Mouse (Mus musculus) lung, adult 2 months (tissue): ENCODE results near the gene Plac9b. TPM values are rescaled to one million over a fixed set of nuclear protein-coding genes. Genes with fewer than 3 reads are reported as not detected.
"Not testable (repeated sequence)": the region's sequence is repeated elsewhere in the genome, so short reads cannot be mapped to it uniquely, and the experiment has no call there.

Experiments used
- DNase-seq: peaks from one replicate; pipeline ENCODE4 v3.0.0; 2022
- H3K4me1 ChIP-seq: fragments of 200-500 bp; 2 replicates; pipeline ENCODE4 v1.6.1; 2011; ENCODE audit warnings: low read length; ENCODE audit not compliant: control insufficient read depth, insufficient read depth
- H3K4me3 ChIP-seq: fragments of 200-500 bp; replicated peaks from 2 replicates; pipeline ENCODE3; 2011; ENCODE audit warnings: low read depth, mild to moderate bottlenecking, control low read depth, low read length; ENCODE audit errors: extremely low read depth
- WGBS: fragments of 180-500 bp; shearing (Covaris S2); methylation state at CpG from one replicate; pipeline ENCODE4 v1.1.7; 2018; 5-methylcytosine and 5-hydroxymethylcytosine counted together
- polyA plus RNA-seq: library from polyadenylated mRNA; depleted of rRNA; stranded (reverse); fragments of >200 nt; gene quantifications from 2 replicates; pipeline ENCODE4 v1.2.3, GENCODE M21; 2012; rRNA removed

The Plac9b gene
- 83.1 and 189 TPM in 2 replicates for polyA plus RNA-seq

- not testable (repeated sequence) for H3K4me1 ChIP-seq, DNase-seq, H3K4me3 ChIP-seq
- WGBS: no CpG with 5 or more reads among the region's 10 CpGs
These were observed at the start of gene Plac9b for GRCm38 (mm10) chr14:26182380-26182779. TSS of gene Plac9b (minus strand) at chr14:26182480.

- H3K4me3 ChIP-seq, H3K4me1 ChIP-seq, DNase-seq: not testable (repeated sequence)
- no CpG with 5 or more reads among the region's 5 CpGs for WGBS
These were observed 34.1 kb upstream of the Plac9b start for GRCm38 (mm10) chr14:26216233-26217000.

- not testable (repeated sequence) for H3K4me3 ChIP-seq, DNase-seq, H3K4me1 ChIP-seq
- WGBS: no CpG with 5 or more reads among the region's 10 CpGs
These were observed 24.6 kb upstream of the Plac9b start, which contains the start of gene Tmem254b for GRCm38 (mm10) chr14:26206926-26207247. TSS of gene Tmem254b (minus strand) at chr14:26207041.

GRCm38 (mm10) chr14:26206197-26206925 lies 24.1 kb upstream of the Plac9b start:
- not testable (repeated sequence) for H3K4me3 ChIP-seq, DNase-seq, H3K4me1 ChIP-seq
- WGBS: no CpG with 5 or more reads among the region's 44 CpGs

- WGBS: no CpG with 5 or more reads among the region's 3 CpGs
- not testable (repeated sequence) for DNase-seq, H3K4me1 ChIP-seq, H3K4me3 ChIP-seq
These were observed 15.6 kb upstream of the Plac9b start for GRCm38 (mm10) chr14:26197851-26198250.

- no CpG with 5 or more reads among the region's 8 CpGs for WGBS
- DNase-seq, H3K4me1 ChIP-seq, H3K4me3 ChIP-seq: not testable (repeated sequence)
These were observed 6.1 kb upstream of the Plac9b start for GRCm38 (mm10) chr14:26188361-26188760.

- no CpG with 5 or more reads among the region's 9 CpGs for WGBS
- H3K4me1 ChIP-seq, DNase-seq, H3K4me3 ChIP-seq: not testable (repeated sequence)
These were observed 4.4 kb upstream of the Plac9b start for GRCm38 (mm10) chr14:26186638-26187037.

- not testable (repeated sequence) for DNase-seq, H3K4me1 ChIP-seq, H3K4me3 ChIP-seq
- WGBS: no CpG with 5 or more reads among the region's 10 CpGs
These were observed 620 bp downstream of the Plac9b start for GRCm38 (mm10) chr14:26181660-26182059.

GRCm38 (mm10) chr14:26175028-26175427 lies 7.3 kb downstream of the Plac9b start:
- DNase-seq, H3K4me1 ChIP-seq, H3K4me3 ChIP-seq: not testable (repeated sequence)
- WGBS: no CpG with 5 or more reads among the region's 6 CpGs

GRCm38 (mm10) chr14:26173955-26174354 lies 8.3 kb downstream of the Plac9b start:
- not testable (repeated sequence) for DNase-seq, H3K4me3 ChIP-seq, H3K4me1 ChIP-seq
- WGBS: no CpG with 5 or more reads among the region's 3 CpGs

GRCm38 (mm10) chr14:26165266-26165665 lies 17.0 kb downstream of the Plac9b start:
- H3K4me1 ChIP-seq, DNase-seq: not testable (repeated sequence)
- WGBS: no CpG with 5 or more reads among the region's 12 CpGs

GRCm38 (mm10) chr14:26162423-26162822 lies 19.9 kb downstream of the Plac9b start:
- H3K4me3 ChIP-seq, DNase-seq, H3K4me1 ChIP-seq: not testable (repeated sequence)
- no CpG with 5 or more reads among the region's 5 CpGs for WGBS

More at GRCm38 (mm10) chr14:26165266-26165665, 17.0 kb downstream of the Plac9b start:
- not testable (repeated sequence) for H3K4me3 ChIP-seq

- DNase-seq, H3K4me1 ChIP-seq, H3K4me3 ChIP-seq: not testable (repeated sequence)
- WGBS: no CpG with 5 or more reads among the region's 9 CpGs
These were observed 21.1 kb downstream of the Plac9b start for GRCm38 (mm10) chr14:26161156-26161555.

- not testable (repeated sequence) for H3K4me3 ChIP-seq, DNase-seq, H3K4me1 ChIP-seq
- WGBS: no CpG with 5 or more reads among the region's 7 CpGs
These were observed 26.2 kb downstream of the Plac9b start for GRCm38 (mm10) chr14:26156032-26156431.

- DNase-seq, H3K4me3 ChIP-seq, H3K4me1 ChIP-seq: not testable (repeated sequence)
- no CpG with 5 or more reads among the region's 2 CpGs for WGBS
These were observed 35.2 kb downstream of the Plac9b start for GRCm38 (mm10) chr14:26147095-26147494.

GRCm38 (mm10) chr14:26119095-26119494 lies 63.2 kb downstream of the Plac9b start:
- not testable (repeated sequence) for H3K4me1 ChIP-seq, H3K4me3 ChIP-seq, DNase-seq
- no CpG with 5 or more reads among the region's 7 CpGs for WGBS
